Mouse (Mus musculus): ENCODE data around the gene Olfr921. TPM values are rescaled to one million over a fixed set of nuclear protein-coding genes. Genes with fewer than 3 reads are reported as not detected.
A peak's percentile ranks its signal among the peaks of the same experiment; 100 is the strongest.

The Olfr921 gene
- polyA plus RNA-seq (2014; fragmentation: Nextera tagmentation; extraction: Ambion mirVana) = not detected in 2 replicates

- no peaks in the 10 kb centered on the region for H3K4me1 ChIP-seq (replicated peaks; ENCODE audit: control insufficient read depth, insufficient read depth, low read length)
- ATAC-seq (ENCODE audit: low FRiP score) = no peak
- H3K27ac ChIP-seq = no peak within 1 kb of the TSS
- H3K4me2 ChIP-seq (replicated peaks) = no peak within 1 kb of the TSS
- no peaks in the 10 kb centered on the region for H3K27me3 ChIP-seq (ENCODE audit: control insufficient read depth, insufficient read depth, low read length)
- no peaks in the 10 kb centered on the region for H3K36me3 ChIP-seq (replicated peaks; ENCODE audit: control insufficient read depth, insufficient read depth)
- H3K9me3 ChIP-seq (ENCODE audit: control insufficient read depth, low read length) = no peaks in the 10 kb centered on the region
- DNase-seq (ENCODE audit: low spot score) = no peak
- no peak within 1 kb of the TSS for H3K9ac ChIP-seq
- no peak within 1 kb of the TSS for H3K4me3 ChIP-seq (replicated peaks; ENCODE audit: low read length)
These were observed at the start of gene Olfr921 for GRCm38 (mm10) chr9:38772768-38773167. Olfr921 (plus strand) TSS chr9:38773068.

GRCm38 (mm10) chr9:38724044-38724443 is 48.8 kb upstream of the Olfr921 start:
- WGBS = 96% methylated on average over 1 of the region's 1 CpGs
- no peak for ATAC-seq (ENCODE audit: low FRiP score)
- no peaks in the 10 kb centered on the region for H3K9me3 ChIP-seq (ENCODE audit: control insufficient read depth, low read length)

GRCm38 (mm10) chr9:38728218-38728617 is 44.6 kb upstream of the Olfr921 start:
- Histone ChIP-seq H3K4me3 (replicated peaks; ENCODE audit: low read length) (no peak overlapping the region), H3K27me3 (ENCODE audit: control insufficient read depth, insufficient read depth, low read length) (no peaks in the 10 kb centered on the region), H3K9me3 (ENCODE audit: control insufficient read depth, low read length) (no peaks in the 10 kb centered on the region), H3K27ac (no peak overlapping the region), H3K4me1 (replicated peaks; ENCODE audit: control insufficient read depth, insufficient read depth, low read length) (no peaks in the 10 kb centered on the region), H3K9ac (no peak overlapping the region), H3K4me2 (replicated peaks) (no peak overlapping the region), H3K36me3 (replicated peaks; ENCODE audit: control insufficient read depth, insufficient read depth) (no peaks in the 10 kb centered on the region)
- ATAC-seq (ENCODE audit: low FRiP score) (no peak), DNase-seq (ENCODE audit: low spot score) (no peak)
- WGBS = 75% methylated on average over 3 of the region's 3 CpGs

More at GRCm38 (mm10) chr9:38724044-38724443, 48.8 kb upstream of the Olfr921 start:
- Histone ChIP-seq H3K27ac (no peak overlapping the region), H3K4me3 (replicated peaks; ENCODE audit: low read length) (no peak overlapping the region), H3K4me1 (replicated peaks; ENCODE audit: control insufficient read depth, insufficient read depth, low read length) (no peaks in the 10 kb centered on the region), H3K4me2 (replicated peaks) (no peak overlapping the region), H3K36me3 (replicated peaks; ENCODE audit: control insufficient read depth, insufficient read depth) (no peaks in the 10 kb centered on the region), H3K9ac (no peak overlapping the region), H3K27me3 (ENCODE audit: control insufficient read depth, insufficient read depth, low read length) (no peaks in the 10 kb centered on the region)
- DNase-seq (ENCODE audit: low spot score) = no peak

GRCm38 (mm10) chr9:38741408-38741807 is 31.5 kb upstream of the Olfr921 start:
- H3K27me3 ChIP-seq (ENCODE audit: control insufficient read depth, insufficient read depth, low read length) = no peaks in the 10 kb centered on the region
- H3K27ac ChIP-seq = no peak overlapping the region

GRCm38 (mm10) chr9:38744619-38745315 is 28.1 kb upstream of the Olfr921 start:
- Histone ChIP-seq H3K4me2 (replicated peaks) (no peak overlapping the region), H3K27ac (no peak overlapping the region), H3K4me3 (replicated peaks; ENCODE audit: low read length) (no peak overlapping the region), H3K36me3 (replicated peaks; ENCODE audit: control insufficient read depth, insufficient read depth) (no peaks in the 10 kb centered on the region), H3K9me3 (ENCODE audit: control insufficient read depth, low read length) (no peaks in the 10 kb centered on the region), H3K27me3 (ENCODE audit: control insufficient read depth, insufficient read depth, low read length) (no peaks in the 10 kb centered on the region), H3K4me1 (replicated peaks; ENCODE audit: control insufficient read depth, insufficient read depth, low read length) (no peaks in the 10 kb centered on the region), H3K9ac (no peak overlapping the region)
- no peak for ATAC-seq (ENCODE audit: low FRiP score)
- no peak for DNase-seq (ENCODE audit: low spot score)
- WGBS = 92% methylated on average over 4 of the region's 4 CpGs

More at GRCm38 (mm10) chr9:38741408-38741807, 31.5 kb upstream of the Olfr921 start:
- ATAC-seq (ENCODE audit: low FRiP score) = no peak
- 93% methylated on average over 1 of the region's 1 CpGs for WGBS
- Histone ChIP-seq H3K4me2 (replicated peaks) (no peak overlapping the region), H3K36me3 (replicated peaks; ENCODE audit: control insufficient read depth, insufficient read depth) (no peaks in the 10 kb centered on the region), H3K9ac (no peak overlapping the region), H3K4me3 (replicated peaks; ENCODE audit: low read length) (no peak overlapping the region), H3K4me1 (replicated peaks; ENCODE audit: control insufficient read depth, insufficient read depth, low read length) (no peaks in the 10 kb centered on the region), H3K9me3 (ENCODE audit: control insufficient read depth, low read length) (no peaks in the 10 kb centered on the region)
- DNase-seq (ENCODE audit: low spot score) = no peak

GRCm38 (mm10) chr9:38751999-38752398 is 20.9 kb upstream of the Olfr921 start, which contains the start of gene Olfr920:
Olfr920 (plus strand) TSS chr9:38752299.
- Histone ChIP-seq H3K4me1 (replicated peaks; ENCODE audit: control insufficient read depth, insufficient read depth, low read length) (no peaks in the 10 kb centered on the region), H3K36me3 (replicated peaks; ENCODE audit: control insufficient read depth, insufficient read depth) (no peaks in the 10 kb centered on the region), H3K27ac (no peak within 1 kb of the TSS), H3K4me3 (replicated peaks; ENCODE audit: low read length) (no peak within 1 kb of the TSS), H3K9ac (no peak within 1 kb of the TSS), H3K27me3 (ENCODE audit: control insufficient read depth, insufficient read depth, low read length) (no peaks in the 10 kb centered on the region), H3K9me3 (ENCODE audit: control insufficient read depth, low read length) (no peaks in the 10 kb centered on the region), H3K4me2 (replicated peaks) (no peak within 1 kb of the TSS)
- ATAC-seq (ENCODE audit: low FRiP score) (no peak), DNase-seq (ENCODE audit: low spot score) (no peak)
- 93% methylated on average over 1 of the region's 1 CpGs for WGBS

- 89% methylated on average over 2 of the region's 2 CpGs for WGBS
- no peaks in the 10 kb centered on the region for H3K9me3 ChIP-seq (ENCODE audit: control insufficient read depth, low read length)
These were observed 19.8 kb downstream of the Olfr921 start for GRCm38 (mm10) chr9:38792689-38793088.

GRCm38 (mm10) chr9:38805696-38806095 is 32.8 kb downstream of the Olfr921 start:
- Histone ChIP-seq H3K27me3 (ENCODE audit: control insufficient read depth, insufficient read depth, low read length) (no peaks in the 10 kb centered on the region), H3K4me2 (replicated peaks) (no peak overlapping the region), H3K27ac (no peak overlapping the region), H3K4me1 (replicated peaks; ENCODE audit: control insufficient read depth, insufficient read depth, low read length) (no peaks in the 10 kb centered on the region), H3K9me3 (ENCODE audit: control insufficient read depth, low read length) (no peaks in the 10 kb centered on the region), H3K9ac (no peak overlapping the region), H3K36me3 (replicated peaks; ENCODE audit: control insufficient read depth, insufficient read depth) (no peaks in the 10 kb centered on the region), H3K4me3 (replicated peaks; ENCODE audit: low read length) (no peak overlapping the region)
- ATAC-seq (ENCODE audit: low FRiP score) (no peak), DNase-seq (ENCODE audit: low spot score) (peak; percentile 67)

More at GRCm38 (mm10) chr9:38792689-38793088, 19.8 kb downstream of the Olfr921 start:
- no peak overlapping the region for H3K9ac ChIP-seq
- H3K4me3 ChIP-seq (replicated peaks; ENCODE audit: low read length) = no peak overlapping the region
- H3K36me3 ChIP-seq (replicated peaks; ENCODE audit: control insufficient read depth, insufficient read depth) = no peaks in the 10 kb centered on the region
- no peaks in the 10 kb centered on the region for H3K27me3 ChIP-seq (ENCODE audit: control insufficient read depth, insufficient read depth, low read length)
- DNase-seq (ENCODE audit: low spot score) (no peak), ATAC-seq (ENCODE audit: low FRiP score) (no peak)
- no peak overlapping the region for H3K27ac ChIP-seq
- no peak overlapping the region for H3K4me2 ChIP-seq (replicated peaks)
- H3K4me1 ChIP-seq (replicated peaks; ENCODE audit: control insufficient read depth, insufficient read depth, low read length) = no peaks in the 10 kb centered on the region

GRCm38 (mm10) chr9:38814314-38814713 is 41.4 kb downstream of the Olfr921 start, which contains the start of gene Olfr922:
Olfr922 (plus strand) TSS chr9:38814614.
- WGBS = 70% methylated on average over 2 of the region's 2 CpGs
- Histone ChIP-seq H3K4me2 (replicated peaks) (no peak within 1 kb of the TSS), H3K4me3 (replicated peaks; ENCODE audit: low read length) (no peak within 1 kb of the TSS), H3K36me3 (replicated peaks; ENCODE audit: control insufficient read depth, insufficient read depth) (no peaks in the 10 kb centered on the region), H3K4me1 (replicated peaks; ENCODE audit: control insufficient read depth, insufficient read depth, low read length) (no peaks in the 10 kb centered on the region), H3K27ac (no peak within 1 kb of the TSS), H3K27me3 (ENCODE audit: control insufficient read depth, insufficient read depth, low read length) (no peaks in the 10 kb centered on the region), H3K9ac (no peak within 1 kb of the TSS), H3K9me3 (ENCODE audit: control insufficient read depth, low read length) (no peaks in the 10 kb centered on the region)
- ATAC-seq (ENCODE audit: low FRiP score) (no peak), DNase-seq (ENCODE audit: low spot score) (no peak)

Data from hindbrain, embryonic 14.5 days (tissue).